Comparison of ENCODE assay signal across 12 mouse cellular contexts in the genomic region with DNA sequence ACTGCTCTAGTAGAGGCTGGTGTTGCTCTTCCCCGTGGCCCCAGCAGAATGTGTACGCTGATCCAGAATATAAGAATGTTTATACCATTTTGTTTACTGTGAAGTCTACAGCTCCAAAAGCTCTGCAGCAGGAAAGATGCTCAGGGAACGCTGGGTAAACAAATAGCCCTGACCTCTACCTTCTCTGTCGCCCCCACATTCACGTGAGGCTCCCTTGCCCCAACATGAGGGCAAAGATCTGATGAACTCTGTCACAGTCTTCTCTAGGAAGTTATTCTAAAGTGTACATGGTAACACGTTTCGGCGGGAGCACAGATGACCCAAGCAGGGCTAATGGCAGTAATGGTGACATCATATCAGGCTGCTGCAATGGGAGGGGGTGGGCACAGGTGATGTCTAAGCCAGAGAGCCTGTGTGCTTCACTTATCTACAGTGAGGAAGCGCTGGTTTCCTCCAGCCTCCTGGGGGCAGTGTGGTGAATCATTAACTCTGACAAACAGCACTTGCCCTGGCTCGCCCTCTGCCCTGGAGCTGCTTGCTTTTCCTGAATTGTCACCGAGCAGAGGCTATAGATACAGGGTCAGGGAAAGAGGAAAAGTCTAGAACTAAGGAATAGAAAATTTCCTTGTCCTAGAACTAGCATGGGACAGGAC. TPM values are rescaled to one million over a fixed set of nuclear protein-coding genes. Genes with fewer than 3 reads are reported as not detected.
A peak's percentile ranks its signal among the peaks of the same experiment; 100 is the strongest.
DNase-seq lines count a peak whose midpoint lies in the region; ATAC-seq and TF ChIP-seq lines count a peak whose summit lies in the region.
"Had no signal": no experiment of that assay in that cellular context is flagged by ENCODE, and none has a peak within 500 bp of the region (broad histone marks: within the 10 kb centered on the region; RNA-seq: fewer than 3 reads in every experiment).

No protein-coding gene starts in this region.

- no peak for DNase-seq in heart, postnatal 0 days (ENCODE audit: low spot score)
- no peak for DNase-seq in heart, postnatal 4 days
- peak; percentile 38 for DNase-seq in ES-E14 (ENCODE audit: low read depth, low spot score)
- peak; percentile 83 for DNase-seq in kidney, adult 11 months
- DNase-seq in spleen, adult 12 weeks (ENCODE audit: low spot score), result no peak
- DNase-seq in adrenal gland, adult 2 months, result no peak
- DNase-seq: gastrocnemius, postnatal 25 days; layer of hippocampus, adult 9-11 months had no signal

- TF ChIP-seq CTCF in heart, postnatal 0 days (IDR thresholded peaks at IDR 0.05; ENCODE audit: low read depth), result peak; percentile 18

- H3K4me3 ChIP-seq in heart, postnatal 0 days (ENCODE audit: low read depth, low read length), result no peak overlapping the region
- H3K4me3 ChIP-seq in ES-E14 (ENCODE audit: insufficient read depth in 1 of 2, low read depth in 1 of 2, low read length in 2 of 2, poor library complexity in 1 of 2, severe bottlenecking in 1 of 2), result no peak overlapping the region
- H3K4me3 ChIP-seq in liver, embryonic 15.5 days (replicated peaks), result no peak overlapping the region

- H3K27me3 ChIP-seq in heart, postnatal 0 days (ENCODE audit: control insufficient read depth, insufficient read depth, low read length), result no peaks in the 10 kb centered on the region
- peaks cover 4% of the 10 kb centered on the region; the same call in 1 of the 2 replicates for H3K27me3 ChIP-seq in liver, embryonic 15.5 days

- no peak overlapping the region for H3K4me2 ChIP-seq in heart, postnatal 0 days (ENCODE audit: low read depth, low read length)
- peak overlapping the region; percentile 27; the same call in 1 of the 2 replicates for H3K4me2 ChIP-seq in liver, embryonic 15.5 days

- H3K27ac ChIP-seq in heart, postnatal 0 days (ENCODE audit: low read depth), result no peak overlapping the region
- H3K27ac ChIP-seq in ES-E14 (ENCODE audit: insufficient read depth, low read depth, low read length, poor library complexity, severe bottlenecking), result no peak overlapping the region; the same call in 1 of the 2 replicates
- H3K27ac ChIP-seq in liver, embryonic 15.5 days (replicated peaks), result peak overlapping the region; percentile 69

- ATAC-seq in heart, postnatal 0 days (ENCODE audit: insufficient read depth, low read depth), result no peak
- ATAC-seq in liver, embryonic 15.5 days (ENCODE audit: insufficient read depth), result peak; percentile 53
- ATAC-seq in megakaryocyte, adult 5-6 weeks (ENCODE audit: poor library complexity, severe bottlenecking), result no peak

- no peaks in the 10 kb centered on the region for H3K9me3 ChIP-seq in heart, postnatal 0 days (replicated peaks; ENCODE audit: control insufficient read depth, low read length)
- no peaks in the 10 kb centered on the region for H3K9me3 ChIP-seq in ES-E14 (ENCODE audit: control insufficient read depth, insufficient read depth, low read depth, low read length)
- no peaks in the 10 kb centered on the region for H3K9me3 ChIP-seq in liver, embryonic 15.5 days (replicated peaks)
- H3K9me3 ChIP-seq: G1E had no signal

- in situ Hi-C loops in ES-E14 (cut with MboI; ENCODE audit: low sequenced_read_pairs in 2 of 2, unreplicated experiment in 2 of 2), result no loop called here

- TF ChIP-seq EP300 in heart, postnatal 0 days (IDR thresholded peaks at IDR 0.05; ENCODE audit: low read depth), result no peak

- peaks cover 52% of the 10 kb centered on the region for H3K36me3 ChIP-seq in heart, postnatal 0 days (replicated peaks; ENCODE audit: control insufficient read depth, insufficient read depth, low read length)
- H3K36me3 ChIP-seq in ES-E14 (ENCODE audit: control insufficient read depth, insufficient read depth, low read length, poor library complexity, severe bottlenecking), result no peaks in the 10 kb centered on the region
- H3K36me3 ChIP-seq in liver, embryonic 15.5 days (replicated peaks), result no peaks in the 10 kb centered on the region
- H3K36me3 ChIP-seq: G1E had no signal

- WGBS in heart, postnatal 0 days, result 63% methylated on average over 11 of the region's 11 CpGs
- WGBS in liver, embryonic 15.5 days (ENCODE audit: insufficient replicate concordance), result 34% methylated on average over 11 of the region's 11 CpGs

- no peak overlapping the region for H3K9ac ChIP-seq in heart, postnatal 0 days (replicated peaks; ENCODE audit: low read depth, low read length)
- peak overlapping the region; percentile 20; the same call in 1 of the 2 replicates for H3K9ac ChIP-seq in ES-E14 (ENCODE audit: insufficient read depth, low read depth, low read length, poor library complexity, severe bottlenecking)
- no peak overlapping the region for H3K9ac ChIP-seq in liver, embryonic 15.5 days

- H3K4me1 ChIP-seq in heart, postnatal 0 days (ENCODE audit: control insufficient read depth, insufficient read depth), result no peaks in the 10 kb centered on the region
- peaks cover 0 to 19% of the 10 kb centered on the region in 2 experiments; a peak in 1 of 4 replicates for H3K4me1 ChIP-seq in ES-E14 (ENCODE audit: control insufficient read depth in 2 of 2, insufficient read depth in 2 of 2, low read length in 2 of 2, poor library complexity in 1 of 2)
- H3K4me1 ChIP-seq in liver, embryonic 15.5 days (replicated peaks), result peaks cover 39% of the 10 kb centered on the region

TF ChIP-seq in ES-E14, 5 proteins besides CTCF, POLR2A, EP300 and RAD21:
- TF ChIP-seq ZNF384 (IDR thresholded peaks at IDR 0.05; ENCODE audit: low read depth, low read length), result no peak
- TF ChIP-seq HCFC1 (IDR thresholded peaks at IDR 0.05; ENCODE audit: borderline replicate concordance, insufficient read depth, low read length), result no peak
- no peak for TF ChIP-seq ZC3H11A (IDR thresholded peaks at IDR 0.05; ENCODE audit: borderline replicate concordance, low read depth, low read length)
- no peak for TF ChIP-seq CHD2 (IDR thresholded peaks at IDR 0.05; ENCODE audit: low read depth, low read length)
- no peak for TF ChIP-seq MAFK (IDR thresholded peaks at IDR 0.05; ENCODE audit: insufficient read depth, low read depth, low read length)

RNA-seq across cellular contexts. Expression of a gene that starts 44.4 kb away (rescaled TPM):
- total RNA-seq in heart, postnatal 0 days (2014; rRNA removed; ENCODE audit: low replicate concordance), result not detected in 2 replicates
- polyA plus RNA-seq in heart, postnatal 0 days (2015; fragmentation: Nextera tagmentation; extraction: Ambion mirVana), result not detected in 2 replicates
- total RNA-seq in heart, postnatal 4 days (2021), result not detected
- total RNA-seq in ES-E14 (2012; rRNA removed), result not detected in 2 replicates
- 8.3 and 10.2 TPM in 2 replicates for polyA plus RNA-seq in liver, embryonic 15.5 days (2015; fragmentation: Nextera tagmentation; extraction: Ambion mirVana)
- total RNA-seq in adrenal gland, adult 2 months (2021), result under 1 TPM in 1 of 2 experiments, not detected in 1; 0.69 TPM
- polyA plus RNA-seq in adrenal gland, adult 2 months (2012; rRNA removed), result not detected in 2 replicates
- total RNA-seq in megakaryocyte, adult 5-6 weeks (2015), result not detected in 2 replicates
- total RNA-seq in megakaryocyte, adult 5-6 weeks (2017), result not detected in 2 replicates
- total RNA-seq: G1E; gastrocnemius, postnatal 25 days had no signal
- polyA plus RNA-seq: embryonic facial prominence, embryonic 11.5 days; G1E had no signal

RNA-seq across cellular contexts. Expression of a gene that starts 56.4 kb away (rescaled TPM):
- not detected in 2 replicates for total RNA-seq in heart, postnatal 0 days (2014; rRNA removed; ENCODE audit: low replicate concordance)
- polyA plus RNA-seq in heart, postnatal 0 days (2015; fragmentation: Nextera tagmentation; extraction: Ambion mirVana), result not detected in 2 replicates
- not detected for total RNA-seq in heart, postnatal 4 days (2021)
- 0.79 TPM in 1 of 2 replicates, not detected in the other for total RNA-seq in ES-E14 (2012; rRNA removed)
- polyA plus RNA-seq in liver, embryonic 15.5 days (2015; fragmentation: Nextera tagmentation; extraction: Ambion mirVana), result not detected in 2 replicates
- total RNA-seq in adrenal gland, adult 2 months (2021), result not detected
- polyA plus RNA-seq in adrenal gland, adult 2 months (2012; rRNA removed), result not detected in 2 replicates
- not detected in 2 replicates for total RNA-seq in megakaryocyte, adult 5-6 weeks (2015)
- not detected in 2 replicates for total RNA-seq in megakaryocyte, adult 5-6 weeks (2017)
- total RNA-seq: G1E; gastrocnemius, postnatal 25 days had no signal
- polyA plus RNA-seq: embryonic facial prominence, embryonic 11.5 days; G1E had no signal

Comparison
In these comparisons a context has a peak if more than half of its experiments do, and no peak if none do; other contexts are left out.
1. DNase-seq: peak in ES-E14 (single experiment) and kidney, adult 11 months (single experiment); none in heart, postnatal 0 days (single experiment), heart, postnatal 4 days (single experiment), spleen, adult 12 weeks (single experiment) and adrenal gland, adult 2 months (single experiment).